Mouse (Mus musculus): ENCODE measurements around the gene Borcs7.

The Borcs7 gene
- long read RNA-seq, experiment 1, transcript Borcs7-201 (5 exons, 2,176 nt) = major isoform, 22 of 32 reads
- long read RNA-seq, experiment 1, partial matches to known transcripts = 3 of 32 reads
- long read RNA-seq, experiment 1, other reads (novel, unspliced or antisense) = 7 of 32 reads
- long read RNA-seq, experiment 2, transcript Borcs7-201 (5 exons, 2,176 nt) = major isoform, 24 of 48 reads
- long read RNA-seq, experiment 2, partial matches to known transcripts = 2 of 48 reads
- long read RNA-seq, experiment 2, other reads (novel, unspliced or antisense) = 22 of 48 reads

DNA sequence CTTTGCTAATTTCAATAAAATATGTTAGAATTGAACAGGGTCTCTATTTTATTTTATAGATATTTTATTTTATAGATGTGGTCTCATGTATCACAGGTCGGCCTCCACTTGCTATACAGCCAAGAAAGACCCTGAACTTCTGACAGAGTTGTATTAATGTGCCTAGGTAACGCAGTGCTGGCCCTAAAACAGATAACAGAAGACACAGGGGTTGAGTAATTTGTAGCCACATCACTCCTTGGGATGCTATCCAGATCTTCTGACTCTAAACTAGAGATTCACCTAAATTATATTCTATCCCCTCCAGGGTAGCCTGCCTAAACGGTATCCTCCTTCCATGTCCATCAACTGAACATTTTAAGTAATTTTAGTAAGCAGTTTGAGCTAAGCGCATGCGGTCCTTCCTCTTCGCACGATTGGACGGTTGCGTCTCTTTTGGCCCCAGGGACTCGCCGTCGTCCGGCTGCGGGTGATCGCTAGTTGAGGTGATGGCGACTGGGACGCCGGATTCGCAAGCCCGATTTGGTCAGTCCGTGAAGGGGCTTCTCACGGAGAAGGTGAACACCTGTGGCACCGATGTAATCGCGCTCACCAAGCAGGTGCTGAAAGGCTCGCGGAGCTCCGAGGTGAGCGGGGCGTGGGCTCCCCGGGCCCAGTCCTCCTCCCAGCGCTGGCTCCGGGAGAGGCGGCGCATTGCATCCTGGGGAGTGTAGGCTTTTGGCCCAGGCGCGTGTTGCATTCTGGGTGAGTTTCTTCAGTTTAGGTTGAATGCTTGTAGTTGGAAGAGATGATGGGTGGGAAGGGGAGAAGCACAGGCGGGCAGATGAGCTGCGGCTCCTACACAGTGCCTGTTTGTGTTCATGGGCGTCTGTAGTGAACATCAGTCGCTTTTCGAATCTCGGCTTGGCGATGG, at the start of gene Borcs7:
Gene Borcs7, plus strand, starts transcription at position 447 of the 913 bp plus-strand sequence.
- intact Hi-C loops (cut with DNase I) = no loop called here

DNA sequence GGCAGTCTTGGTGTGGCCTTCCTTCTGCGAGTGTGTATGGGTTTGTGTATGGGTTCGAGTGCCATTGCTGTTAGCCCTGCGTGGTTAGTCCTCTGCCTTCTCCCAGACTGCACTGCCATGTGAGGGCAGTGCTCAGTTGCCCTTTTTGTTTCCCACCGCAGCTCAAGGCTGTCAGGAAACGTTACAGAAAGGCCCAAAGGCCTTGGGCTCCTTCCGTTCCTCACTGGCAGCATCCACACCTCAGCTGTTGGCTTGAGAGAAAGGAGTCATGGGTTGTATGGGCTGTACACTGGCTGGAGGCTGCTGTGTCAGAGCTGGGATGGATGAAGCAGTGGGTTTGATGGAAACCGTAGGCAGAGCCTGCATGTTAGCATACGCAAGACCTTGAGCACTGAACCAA, 48.9 kb upstream of the Borcs7 start:
- intact Hi-C loops (cut with DNase I) = loop anchor here (5.0 kb wide), 1 partner anchor 33 kb away; no protein-coding TSS in a partner anchor

DNA sequence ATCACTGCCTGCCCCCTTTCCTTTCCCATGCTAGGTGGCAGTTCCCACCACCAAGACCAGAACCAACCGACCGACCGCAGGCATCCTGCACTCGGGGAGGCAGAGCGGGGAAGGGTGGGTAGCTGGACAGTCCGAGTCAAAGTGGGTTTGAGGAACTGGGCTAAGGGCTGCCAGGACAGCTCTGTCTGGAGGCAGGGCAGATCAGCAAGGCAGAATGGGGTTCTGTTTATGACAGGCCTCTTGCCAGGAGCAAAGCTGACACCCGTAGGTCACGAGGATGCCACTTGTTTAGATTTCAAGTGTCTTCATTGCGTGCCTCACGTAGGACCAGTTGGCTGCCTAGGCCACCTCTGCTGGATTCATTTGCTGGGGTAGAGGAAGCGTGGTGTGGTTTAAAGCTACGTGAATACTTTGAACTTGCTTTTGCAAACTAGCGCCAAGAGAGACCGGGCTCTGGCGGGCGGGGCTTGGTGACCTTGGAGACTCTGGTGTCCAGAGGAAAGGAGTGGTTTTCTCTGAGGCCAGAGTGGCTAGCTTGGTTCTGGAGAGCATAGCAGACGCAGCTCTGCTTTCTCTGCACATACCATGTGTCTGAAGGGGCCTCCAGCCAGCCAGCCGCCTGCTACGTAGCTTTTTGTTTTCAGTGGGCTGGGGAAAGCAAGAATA, 48.2 kb upstream of the Borcs7 start:
- intact Hi-C loops (cut with DNase I) = loop anchor here (5.0 kb wide), 1 partner anchor 34 kb away; no protein-coding TSS in a partner anchor

DNA sequence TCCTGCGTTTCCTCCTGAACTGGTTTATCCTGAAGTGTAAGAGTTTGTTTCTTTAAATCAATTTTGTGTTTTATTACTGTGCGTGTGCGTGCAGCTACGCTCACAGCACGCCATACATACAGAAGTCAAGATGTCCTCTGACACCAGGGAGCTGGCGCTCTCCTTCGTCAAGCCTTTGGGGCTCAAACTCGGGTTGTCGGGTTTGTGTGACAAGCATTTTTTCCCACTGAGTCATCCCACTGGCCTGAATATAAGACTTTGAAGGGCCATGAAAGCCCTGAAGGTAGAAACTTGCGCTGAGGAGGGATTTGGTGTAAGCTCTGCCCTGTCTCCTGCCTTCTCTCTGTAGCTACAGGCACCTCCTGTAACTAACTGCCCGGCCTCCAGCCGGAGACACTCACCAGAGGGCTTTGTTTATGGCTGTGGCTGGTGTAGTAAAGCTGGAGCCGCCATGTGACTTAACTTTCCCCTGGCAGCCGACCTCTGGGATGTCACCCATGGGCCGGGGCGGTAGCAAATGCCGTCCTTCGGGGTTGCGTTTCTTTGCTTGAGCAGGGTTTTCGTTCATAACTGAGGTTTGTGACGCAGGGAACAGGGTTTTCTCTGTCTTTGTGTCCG, 47.5 kb upstream of the Borcs7 start:
- intact Hi-C loops (cut with DNase I) = loop anchor here (5.0 kb wide), 1 partner anchor 35 kb away; no protein-coding TSS in a partner anchor

DNA sequence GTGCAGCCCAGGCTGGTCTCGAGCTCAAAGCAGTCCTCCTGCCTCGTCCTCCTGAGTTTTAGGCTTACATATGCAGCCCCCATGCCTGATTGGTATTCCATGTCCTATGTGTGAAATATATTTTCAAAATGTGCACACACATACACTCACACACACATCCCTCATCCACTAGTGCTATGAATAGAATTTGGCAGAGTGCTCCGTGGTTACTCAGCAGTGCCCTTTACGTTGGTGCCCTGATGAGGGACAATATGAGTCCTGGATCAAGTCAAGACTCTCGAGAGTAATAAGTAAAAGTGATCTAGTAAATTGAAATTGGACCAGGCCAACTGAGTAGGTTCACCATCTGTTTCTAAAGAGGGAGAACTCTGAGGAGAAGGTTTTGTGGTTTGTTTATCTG, 46.5 kb upstream of the Borcs7 start:
- intact Hi-C loops (cut with DNase I) = loop anchor here (5.0 kb wide), 1 partner anchor 36 kb away; no protein-coding TSS in a partner anchor

DNA sequence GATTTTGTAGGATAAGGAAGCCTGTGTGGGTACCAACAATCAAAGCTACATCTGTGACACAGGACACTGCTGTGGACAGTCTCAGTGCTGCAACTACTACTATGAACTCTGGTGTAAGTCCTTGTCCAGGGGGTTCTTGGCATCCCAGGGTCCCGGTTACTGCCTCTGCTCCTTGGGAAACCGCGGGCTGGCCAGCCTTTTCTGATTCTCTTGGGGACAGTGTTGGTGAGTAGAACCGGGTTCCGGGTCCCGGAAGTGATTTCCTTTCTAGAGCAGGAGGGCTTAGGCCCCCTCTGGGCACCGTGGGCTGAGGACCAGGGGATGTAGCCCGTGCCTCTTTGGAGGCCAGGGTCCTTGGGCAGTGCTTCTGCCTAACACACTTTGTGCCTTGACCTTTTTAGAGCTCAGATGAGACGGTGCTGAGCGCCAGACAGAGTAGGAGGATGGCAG, 45.3 kb upstream of the Borcs7 start:
- intact Hi-C loops (cut with DNase I) = loop anchor here (5.0 kb wide), 1 partner anchor 37 kb away; no protein-coding TSS in a partner anchor

DNA sequence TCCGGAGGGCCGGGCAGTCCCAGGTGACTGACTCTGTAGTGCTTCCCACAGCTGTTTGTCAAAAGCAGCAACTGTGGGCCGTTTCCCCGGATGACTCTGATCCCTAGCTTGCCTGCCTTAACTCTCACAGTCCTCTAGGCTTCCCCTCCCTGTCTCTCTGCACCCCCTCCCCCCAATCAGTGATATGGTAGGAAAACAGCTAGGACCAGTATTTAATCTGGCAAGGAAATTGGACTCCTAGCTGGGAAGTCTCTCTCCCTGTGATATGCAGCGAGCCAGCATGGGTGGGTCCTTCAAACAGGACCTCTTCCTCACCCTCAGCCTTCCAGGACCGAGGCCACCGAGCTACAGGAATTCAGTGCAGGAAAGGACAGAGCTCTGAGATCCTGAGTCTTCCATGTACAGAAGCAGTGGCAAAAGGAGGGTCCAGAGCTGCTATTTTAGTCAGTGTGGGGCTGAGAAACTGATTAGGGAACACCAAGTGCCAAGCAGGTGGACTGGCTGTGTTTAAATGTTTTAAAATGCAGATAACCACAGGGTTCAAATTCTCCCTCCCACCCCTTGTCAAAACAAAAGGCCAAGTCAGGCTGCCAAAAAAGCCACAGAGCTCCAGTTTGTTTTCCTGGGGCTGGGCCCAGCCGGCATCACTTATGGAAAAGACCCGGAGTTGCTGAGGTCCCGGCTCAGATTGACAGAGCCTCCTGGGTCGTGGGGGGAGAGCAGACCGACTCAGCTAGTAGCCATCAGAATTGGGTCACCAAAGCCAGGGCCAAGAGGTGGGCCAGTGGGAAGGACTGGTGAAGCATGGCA, 44.7 kb upstream of the Borcs7 start:
- intact Hi-C loops (cut with DNase I) = loop anchor here (5.0 kb wide), 1 partner anchor 38 kb away; no protein-coding TSS in a partner anchor

DNA sequence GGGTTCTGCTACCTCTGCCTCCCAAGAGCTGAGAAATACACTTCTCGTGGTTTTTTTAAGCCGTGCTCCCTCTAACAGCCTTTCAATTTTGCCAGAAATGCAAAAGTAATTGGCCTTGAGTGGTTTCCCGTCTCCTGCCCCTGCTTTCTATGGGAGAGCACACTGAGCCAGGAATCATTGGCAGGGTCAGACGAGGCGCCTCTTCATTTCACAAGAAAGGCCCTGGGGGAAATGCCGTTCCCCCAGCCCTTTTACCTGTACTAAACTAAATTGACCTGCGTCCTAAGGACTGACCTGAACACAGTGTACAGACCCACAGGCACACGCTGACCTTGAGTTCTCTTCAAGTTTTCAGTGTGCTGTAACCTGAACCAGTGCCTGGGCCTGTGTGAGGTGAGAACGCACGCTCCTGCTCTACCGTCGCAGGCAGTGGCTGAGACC, 43.6 kb upstream of the Borcs7 start:
- intact Hi-C loops (cut with DNase I) = no loop called here

DNA sequence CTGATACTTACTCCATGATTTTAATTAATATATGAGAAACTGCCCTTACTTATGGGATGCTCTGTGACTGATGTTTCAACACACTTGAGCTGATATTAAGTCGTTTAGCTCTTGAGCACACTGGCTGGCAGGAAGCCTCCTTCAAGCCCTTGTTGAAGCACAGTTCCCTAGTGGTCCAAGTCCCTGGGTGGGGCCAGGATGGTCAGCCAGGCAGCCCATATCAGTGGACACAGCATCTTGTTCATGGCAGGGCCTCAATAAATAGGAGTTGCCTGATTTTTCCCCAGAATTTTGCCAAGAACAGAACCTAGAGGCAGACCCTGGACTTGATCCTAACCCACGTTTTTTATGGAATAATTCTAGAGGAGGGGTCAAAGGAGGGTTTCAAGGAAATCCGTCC, 42.5 kb upstream of the Borcs7 start:
- intact Hi-C loops (cut with DNase I) = no loop called here

DNA sequence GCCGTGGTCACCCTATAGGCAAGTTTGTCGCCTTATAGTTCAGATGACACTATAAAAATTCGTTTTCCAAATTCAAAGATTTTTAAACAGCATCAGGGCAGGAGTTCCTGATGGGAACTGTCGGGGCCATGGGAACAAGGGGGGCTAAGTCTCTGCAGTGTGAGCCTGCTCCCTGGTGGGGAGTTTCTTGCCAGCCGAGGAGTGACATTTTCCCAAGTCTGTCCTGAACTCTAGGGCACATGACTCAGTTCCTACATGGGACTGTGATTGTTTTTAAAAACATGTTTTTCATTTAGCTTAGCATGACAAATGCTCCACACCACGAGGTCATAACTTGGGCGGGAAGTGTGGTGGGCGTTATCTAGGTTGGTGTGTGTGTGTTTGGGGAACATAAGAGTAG, 41.9 kb upstream of the Borcs7 start:
- intact Hi-C loops (cut with DNase I) = no loop called here

DNA sequence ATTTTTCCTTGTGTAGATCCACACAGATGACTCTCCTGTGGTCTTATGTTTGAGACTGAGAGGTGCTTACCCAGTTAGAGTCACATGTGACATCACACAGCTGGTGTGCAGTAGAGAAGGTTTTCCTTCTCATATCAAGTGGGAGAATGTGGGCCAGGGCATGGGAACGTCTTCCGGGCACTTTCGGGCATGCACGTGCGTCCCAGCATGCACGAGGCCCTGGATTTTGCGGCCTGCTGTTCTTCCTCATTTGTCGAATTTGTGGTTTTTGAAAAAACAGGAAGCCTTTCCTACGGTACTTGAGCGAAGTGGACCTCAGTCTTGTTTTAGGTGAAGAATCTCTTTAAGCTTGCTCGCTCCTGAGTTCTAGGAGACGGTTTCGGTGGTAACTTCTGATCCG, 41.1 kb upstream of the Borcs7 start:
- intact Hi-C loops (cut with DNase I) = no loop called here

DNA sequence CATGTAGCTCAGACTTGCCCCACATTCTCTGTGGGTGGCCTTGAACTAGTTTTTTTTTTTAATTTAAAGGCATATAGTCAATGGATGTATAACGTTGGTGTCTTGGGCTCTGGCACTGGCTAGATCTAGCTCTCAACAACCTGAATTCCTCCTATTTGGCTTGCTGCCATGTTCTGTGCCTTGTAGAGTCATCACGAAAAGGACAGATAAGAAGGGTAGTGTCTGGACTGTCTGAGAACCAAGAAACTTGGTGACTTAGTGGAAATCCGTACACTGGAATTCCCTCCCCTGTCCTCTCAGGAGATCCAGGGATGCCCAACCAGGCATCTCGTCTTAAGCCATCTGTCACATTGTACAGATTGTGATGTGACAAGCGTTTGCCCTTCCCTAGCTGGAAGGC, 36.5 kb upstream of the Borcs7 start:
- intact Hi-C loops (cut with DNase I) = no loop called here

DNA sequence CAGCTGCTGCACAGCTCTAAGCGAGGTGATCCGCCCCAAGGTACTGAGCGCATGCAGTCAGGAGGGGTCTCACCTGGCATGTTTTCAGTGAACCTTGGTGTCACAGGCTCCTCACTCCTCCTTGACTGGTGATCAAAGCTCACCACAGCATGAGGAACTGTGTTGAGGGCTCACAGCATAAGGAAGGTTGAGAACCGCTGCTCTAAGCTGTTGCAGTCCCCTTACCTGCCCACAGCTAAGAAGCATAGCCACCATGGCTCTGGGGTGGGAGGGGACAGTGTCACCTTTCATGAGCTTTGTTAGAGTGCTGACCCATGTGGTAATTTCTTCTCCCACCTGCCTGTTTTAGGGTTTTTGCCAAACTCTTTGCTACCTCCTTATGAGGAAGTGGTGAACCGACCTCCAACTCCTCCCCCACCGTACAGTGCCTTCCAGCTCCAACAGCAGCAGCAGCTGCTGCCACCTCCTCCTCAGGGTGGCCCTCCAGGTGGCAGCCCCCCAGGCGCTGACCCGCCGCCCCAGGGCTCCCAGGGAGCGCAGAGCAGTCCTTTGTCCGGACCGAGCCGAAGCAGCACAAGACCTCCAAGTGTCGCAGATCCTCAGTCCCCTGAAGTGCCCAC, 36.0 kb upstream of the Borcs7 start:
- intact Hi-C loops (cut with DNase I) = no loop called here

DNA sequence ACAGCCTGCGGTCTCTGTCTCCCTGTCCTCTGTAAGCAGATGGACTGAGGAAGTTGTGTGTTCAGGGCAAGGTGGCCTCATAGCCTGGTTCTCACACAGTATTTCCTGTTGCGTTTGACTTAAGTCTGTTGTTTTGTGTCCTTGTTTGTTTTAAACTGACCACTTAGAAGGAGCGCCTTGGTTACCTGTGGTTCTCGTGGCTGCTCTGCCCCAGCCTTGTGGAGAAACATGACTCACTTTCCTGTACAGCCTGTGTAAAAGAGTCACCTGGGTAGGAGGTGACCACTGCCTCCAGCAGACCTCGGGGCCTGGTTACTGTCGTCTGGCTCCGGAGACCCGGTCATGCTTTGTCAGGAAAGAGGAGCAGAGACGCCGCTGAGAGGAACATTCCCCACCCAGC, 34.1 kb upstream of the Borcs7 start:
- intact Hi-C loops (cut with DNase I) = loop anchor here (5.0 kb wide), 1 partner anchor 68 kb away; no protein-coding TSS in a partner anchor

DNA sequence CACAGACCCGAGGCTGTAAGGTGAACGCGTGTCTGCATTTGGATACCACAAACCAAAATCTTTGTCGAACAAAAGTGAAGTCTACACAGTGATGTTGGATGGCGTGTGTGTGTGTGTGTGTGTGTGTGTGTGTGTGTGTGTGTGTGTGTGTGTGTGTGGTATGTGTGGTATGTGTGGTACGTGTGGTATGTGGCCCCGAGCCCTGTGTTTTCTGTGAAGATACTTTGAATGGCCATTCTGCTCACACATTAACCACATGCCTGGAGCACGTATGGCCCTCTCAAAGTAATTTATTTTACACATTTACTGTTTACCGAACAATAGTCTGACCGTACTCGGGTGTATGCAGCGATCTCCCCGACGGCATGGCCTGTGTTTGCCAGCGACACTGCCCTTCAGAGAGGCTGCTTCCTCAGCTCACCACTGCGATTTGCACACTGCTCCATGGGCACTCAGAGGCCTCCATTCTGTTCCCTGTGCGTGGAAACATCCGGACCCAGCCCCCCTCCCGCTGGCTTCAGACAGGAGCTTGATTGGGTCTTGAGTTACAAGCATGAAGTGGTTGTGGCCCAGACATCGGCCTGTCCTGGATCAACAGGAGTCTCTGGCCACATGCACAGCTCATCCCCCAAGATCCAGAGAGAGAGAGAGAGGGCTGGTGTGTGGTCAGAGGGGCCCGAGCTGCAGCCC, 33.4 kb upstream of the Borcs7 start:
- intact Hi-C loops (cut with DNase I) = loop anchor here (5.0 kb wide), 1 partner anchor 69 kb away; no protein-coding TSS in a partner anchor

DNA sequence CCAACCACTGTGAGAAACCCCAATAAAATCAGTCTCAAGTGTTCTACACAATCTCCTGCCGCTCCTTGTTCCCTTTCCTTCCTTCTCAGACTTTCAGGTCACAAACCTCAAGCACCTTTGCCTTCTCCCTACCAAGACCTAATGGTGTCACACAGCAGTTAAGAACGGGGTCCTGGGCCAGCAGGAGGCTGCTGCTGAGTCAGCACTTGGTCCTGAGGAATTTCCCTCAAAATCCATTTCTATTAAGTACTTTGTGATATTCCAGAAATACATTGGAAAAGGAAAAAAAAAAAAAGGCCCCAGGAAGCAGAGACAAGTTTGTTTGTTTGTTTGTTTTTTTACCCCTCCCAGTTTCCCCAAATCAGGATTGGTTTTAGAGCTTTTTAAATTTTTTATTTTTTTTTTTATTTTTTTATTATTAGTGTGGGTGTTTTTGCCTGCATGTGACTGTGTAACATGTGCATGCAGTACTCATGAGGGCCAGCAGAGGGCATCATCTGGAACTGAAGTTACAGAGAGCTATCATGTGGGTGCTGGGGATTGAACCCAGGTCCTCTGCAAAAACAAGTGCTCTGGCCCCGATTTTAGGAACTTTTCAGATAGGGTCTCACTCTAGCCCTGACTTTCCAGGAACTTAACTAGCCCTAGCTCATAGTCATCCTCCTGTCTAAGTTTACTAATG, 32.2 kb upstream of the Borcs7 start:
- intact Hi-C loops (cut with DNase I) = loop anchor here (5.0 kb wide), 1 partner anchor 70 kb away; no protein-coding TSS in a partner anchor

DNA sequence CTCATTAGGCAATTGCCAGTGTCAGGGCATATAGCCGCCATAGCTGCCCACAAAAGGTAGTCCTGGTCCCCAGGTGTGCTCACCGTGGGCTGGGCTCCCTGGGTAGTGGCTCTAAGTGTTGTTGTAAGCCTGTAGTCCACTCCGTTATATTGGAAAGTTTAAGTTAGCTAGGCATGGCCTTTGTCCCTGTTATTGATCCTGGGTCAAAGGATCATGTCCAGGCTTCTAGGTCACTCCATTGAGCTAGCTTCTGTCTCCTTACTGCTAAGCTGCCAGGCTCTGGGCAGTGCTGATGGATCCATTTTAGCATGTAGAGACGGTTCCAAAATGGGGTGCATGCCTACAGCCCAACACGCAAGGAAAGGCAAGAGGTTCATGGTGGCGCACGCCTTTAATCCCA, 31.4 kb upstream of the Borcs7 start:
- intact Hi-C loops (cut with DNase I) = loop anchor here (5.0 kb wide), 1 partner anchor 71 kb away; no protein-coding TSS in a partner anchor

DNA sequence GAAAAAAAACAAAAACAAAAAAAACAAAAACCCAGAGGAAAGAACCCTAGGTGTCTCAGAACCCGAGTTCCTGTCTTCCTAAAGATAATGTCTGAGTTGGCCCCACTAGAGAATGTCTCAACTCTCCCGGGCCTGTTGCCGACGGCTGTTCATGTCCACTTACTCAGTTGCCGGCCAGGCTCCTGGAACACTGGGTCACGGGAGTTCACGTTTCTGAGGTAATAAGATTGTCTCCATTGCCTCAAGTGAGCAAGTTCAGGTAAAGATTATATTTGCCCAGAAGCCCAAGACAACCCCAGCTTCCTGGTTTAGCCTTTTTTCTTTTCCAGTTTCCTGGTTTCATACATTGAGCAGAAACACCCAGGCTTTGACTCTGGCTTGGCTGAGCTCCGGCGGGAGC, 30.9 kb upstream of the Borcs7 start:
- intact Hi-C loops (cut with DNase I) = loop anchor here (5.0 kb wide), 1 partner anchor 72 kb away; no protein-coding TSS in a partner anchor

All from adrenal gland (tissue).